7 mouse cellular contexts compared by ENCODE assay signal in the genomic region with DNA sequence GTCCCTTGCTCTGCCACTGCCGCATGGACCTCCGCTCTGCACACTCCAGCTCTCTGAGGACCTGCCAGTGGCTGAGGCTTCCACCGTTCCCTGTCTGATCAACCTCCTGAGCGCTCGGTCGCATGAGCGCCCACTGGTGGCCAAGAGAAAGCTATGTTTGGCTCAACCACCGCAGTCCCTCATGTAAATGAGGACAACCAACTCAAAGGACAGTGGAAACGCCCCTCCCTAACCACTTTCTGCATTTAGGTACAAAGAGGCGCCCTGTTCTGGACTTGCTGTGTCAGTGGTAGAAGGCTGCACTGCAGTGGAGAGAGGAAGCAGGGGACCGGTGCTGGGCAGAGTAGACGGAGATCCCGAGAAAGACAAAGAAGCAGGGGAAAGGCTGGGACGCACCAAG. TPM values are rescaled to one million over a fixed set of nuclear protein-coding genes. Genes with fewer than 3 reads are reported as not detected.
DNase-seq lines count a peak whose midpoint lies in the region; ATAC-seq and TF ChIP-seq lines count a peak whose summit lies in the region.

No protein-coding gene starts in this region.

- no peaks in the 10 kb centered on the region for H3K9me3 ChIP-seq in limb, embryonic 10.5 days (replicated peaks)
- no peaks in the 10 kb centered on the region for H3K9me3 ChIP-seq in midbrain, embryonic 13.5 days

- H3K27ac ChIP-seq in limb, embryonic 10.5 days, result peak overlapping the region; percentile 57; the same call in 1 of the 2 replicates
- peak overlapping the region; percentile 60 for H3K27ac ChIP-seq in midbrain, embryonic 13.5 days
- no peak overlapping the region for H3K27ac ChIP-seq in spleen, adult 2 months (ENCODE audit: insufficient read depth, low read length)

- peak; percentile 73 for TF ChIP-seq CTCF in spleen, adult 2 months (IDR thresholded peaks at IDR 0.05; ENCODE audit: extremely low read depth, insufficient read depth, insufficient read length, insufficient replicate concordance)

- WGBS in limb, embryonic 10.5 days, result 9% methylated on average over 14 of the region's 14 CpGs
- WGBS in midbrain, embryonic 13.5 days, result 2% methylated on average over 14 of the region's 14 CpGs
- WGBS in spleen, adult 2 months, result 10% methylated on average over 14 of the region's 14 CpGs

- peak; percentile 86 for DNase-seq in adrenal gland, postnatal 10 days
- peak; percentile 75 for DNase-seq in embryo, embryonic 9.5 days (ENCODE audit: extremely low spot score)
- DNase-seq in heart, adult 11 months, result peak; percentile 96
- peak; percentile 78 for DNase-seq in kidney, adult 11 months
- peak; percentile 82 for DNase-seq in limb, embryonic 10.5 days (ENCODE audit: low spot score)
- DNase-seq in spleen, adult 2 months (ENCODE audit: low read depth in 1 of 2, low spot score in 2 of 2), result peak; percentile 12 to 49

- peaks cover 16% of the 10 kb centered on the region for H3K27me3 ChIP-seq in limb, embryonic 10.5 days (ENCODE audit: low read depth, poor library complexity, severe bottlenecking)
- H3K27me3 ChIP-seq in midbrain, embryonic 13.5 days, result peaks cover 11% of the 10 kb centered on the region
- H3K27me3 ChIP-seq in spleen, adult 2 months (ENCODE audit: control insufficient read depth, insufficient read depth, low read length), result no peaks in the 10 kb centered on the region

- peak overlapping the region; percentile 51 for H3K4me2 ChIP-seq in midbrain, embryonic 13.5 days (replicated peaks)

- H3K36me3 ChIP-seq in limb, embryonic 10.5 days, result no peaks in the 10 kb centered on the region
- no peaks in the 10 kb centered on the region for H3K36me3 ChIP-seq in midbrain, embryonic 13.5 days
- H3K36me3 ChIP-seq in spleen, adult 2 months (ENCODE audit: control insufficient read depth, insufficient read depth, low read length), result no peaks in the 10 kb centered on the region

- H3K4me1 ChIP-seq in limb, embryonic 10.5 days, result peaks cover 14% of the 10 kb centered on the region
- H3K4me1 ChIP-seq in midbrain, embryonic 13.5 days (replicated peaks), result peaks cover 11% of the 10 kb centered on the region
- no peaks in the 10 kb centered on the region; the same call in 1 of the 2 replicates for H3K4me1 ChIP-seq in spleen, adult 2 months (ENCODE audit: control insufficient read depth, insufficient read depth, insufficient read length)

- H3K9ac ChIP-seq in midbrain, embryonic 13.5 days (replicated peaks), result peak overlapping the region; percentile 10; the same call in 1 of the 2 replicates

- peak; percentile 88 for ATAC-seq in midbrain, embryonic 13.5 days

- no peak for TF ChIP-seq POLR2A in spleen, adult 2 months (IDR thresholded peaks at IDR 0.05; ENCODE audit: low read depth, low read length)

- peak overlapping the region; percentile 34 for H3K4me3 ChIP-seq in limb, embryonic 10.5 days
- peak overlapping the region; percentile 27 for H3K4me3 ChIP-seq in midbrain, embryonic 13.5 days (replicated peaks)
- no peak overlapping the region for H3K4me3 ChIP-seq in spleen, adult 2 months (ENCODE audit: extremely low read depth, insufficient read depth, insufficient read length)

RNA-seq across cellular contexts. Expression of gene Cfap100, which starts 6.0 kb away (rescaled TPM):
- under 1 TPM; 0.58 to 0.90 TPM for total RNA-seq in adrenal gland, postnatal 10 days (2021)
- polyA plus RNA-seq in limb, embryonic 10.5 days (2016; fragmentation: Nextera tagmentation; extraction: Ambion mirVana), result 0.30 and 0.64 TPM in 2 replicates
- polyA plus RNA-seq in midbrain, embryonic 13.5 days (2015; fragmentation: Nextera tagmentation; extraction: Ambion mirVana), result 6.7 and 8.4 TPM in 2 replicates
- not detected in 2 replicates for polyA plus RNA-seq in spleen, adult 2 months (2012; rRNA removed)

RNA-seq across cellular contexts. Expression of gene Klf15, which starts 39.8 kb away (rescaled TPM):
- 10 to 100 TPM; 14.8 to 42.1 TPM for total RNA-seq in adrenal gland, postnatal 10 days (2021)
- polyA plus RNA-seq in limb, embryonic 10.5 days (2016; fragmentation: Nextera tagmentation; extraction: Ambion mirVana), result 4.3 and 7.5 TPM in 2 replicates
- polyA plus RNA-seq in midbrain, embryonic 13.5 days (2015; fragmentation: Nextera tagmentation; extraction: Ambion mirVana), result 8.7 and 9.0 TPM in 2 replicates
- 9.7 and 11.0 TPM in 2 replicates for polyA plus RNA-seq in spleen, adult 2 months (2012; rRNA removed)

RNA-seq across cellular contexts. Expression of gene Zxdc, which starts 53.3 kb away (rescaled TPM):
- 10 to 100 TPM; 17.6 to 18.7 TPM for total RNA-seq in adrenal gland, postnatal 10 days (2021)
- 6.1 and 6.4 TPM in 2 replicates for polyA plus RNA-seq in limb, embryonic 10.5 days (2016; fragmentation: Nextera tagmentation; extraction: Ambion mirVana)
- polyA plus RNA-seq in midbrain, embryonic 13.5 days (2015; fragmentation: Nextera tagmentation; extraction: Ambion mirVana), result 11.0 TPM in 2 replicates
- 15.6 and 24.6 TPM in 2 replicates for polyA plus RNA-seq in spleen, adult 2 months (2012; rRNA removed)

Comparison
In these comparisons a context has a peak if more than half of its experiments do, and no peak if none do; other contexts are left out.
1. DNase-seq: peak in every context shown above with its lines; median percentile 96 in heart, adult 11 months; 86 in adrenal gland, postnatal 10 days; 82 in limb, embryonic 10.5 days; 78 in kidney, adult 11 months; 75 in embryo, embryonic 9.5 days; 30 in spleen, adult 2 months.